Mouse (Mus musculus) bone marrow macrophage, adult 2 months (primary cell): ENCODE data around the gene Vgll1. TPM values are rescaled to one million over a fixed set of nuclear protein-coding genes. Genes with fewer than 3 reads are reported as not detected.
A peak's percentile ranks its signal among the peaks of the same experiment; 100 is the strongest.

Experiments
- H3K27ac ChIP-seq: 2 replicates; pipeline ENCODE4 v1.5.1; 2012; ENCODE audit warnings: low read depth, low read length; ENCODE audit not compliant: insufficient read depth
- H3K4me1 ChIP-seq: 2 replicates; pipeline ENCODE4 v1.6.1; 2012; ENCODE audit warnings: low read length; ENCODE audit not compliant: control insufficient read depth, insufficient read depth
- H3K4me3 ChIP-seq: 2 replicates; pipeline ENCODE4 v1.5.1; 2012; ENCODE audit warnings: mild to moderate bottlenecking, low read length, moderate library complexity; ENCODE audit not compliant: insufficient read depth
- CTCF ChIP-seq: IDR thresholded peaks from 2 replicates; pipeline ENCODE4 v1.5.1; 2012; ENCODE audit warnings: low read depth, mild to moderate bottlenecking, low read length, moderate library complexity
- POLR2A ChIP-seq: IDR thresholded peaks from 2 replicates; pipeline ENCODE4 v1.6.1; 2012; ENCODE audit warnings: mild to moderate bottlenecking, low read depth, low read length, borderline replicate concordance
- polyA plus RNA-seq: library from polyadenylated mRNA; stranded (reverse); fragments of >200 nt; gene quantifications from 2 replicates; pipeline ENCODE4 v1.2.4, GENCODE M21; 2012; ENCODE audit not compliant: missing spikeins, insufficient read depth, insufficient read length

The Vgll1 gene
- polyA plus RNA-seq = not detected in 2 replicates

GRCm38 (mm10) chrX:57087806-57088205 is at the start of gene Vgll1:
Gene Vgll1 (plus strand): TSS chrX:57088106.
- Histone ChIP-seq H3K27ac (no peak within 1 kb of the TSS), H3K4me1 (no peaks in the 10 kb centered on the region), H3K4me3 (no peak within 1 kb of the TSS)
- no peak for TF ChIP-seq CTCF
- no peak for TF ChIP-seq POLR2A

DNA sequence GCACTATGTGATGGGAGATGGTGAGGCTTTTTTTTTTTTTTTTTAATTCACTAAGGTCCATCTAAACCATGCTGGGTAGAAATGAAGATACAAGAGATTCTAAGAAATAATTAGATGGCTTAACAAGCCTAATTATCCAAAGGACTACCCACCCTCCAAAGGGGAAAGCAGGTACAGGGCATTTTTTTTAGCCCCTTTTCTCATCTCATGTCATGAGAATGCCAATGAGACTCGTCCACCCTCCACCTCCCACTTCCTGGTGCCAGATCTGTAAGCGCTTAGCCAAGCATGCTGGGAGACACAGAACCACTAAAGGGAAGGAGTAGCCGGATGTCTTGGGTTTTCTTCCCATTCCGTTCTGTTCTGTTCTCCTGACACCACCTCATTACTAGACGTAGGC is 45.1 kb upstream of the Vgll1 start, which contains the start of gene Brs3:
Gene Brs3, plus strand, starts transcription at position 301 of the 400 bp plus-strand sequence.
- TF ChIP-seq CTCF = no peak
- TF ChIP-seq POLR2A = no peak
- H3K4me1 ChIP-seq = no peaks in the 10 kb centered on the region
- H3K27ac ChIP-seq = no peak within 1 kb of the TSS
- H3K4me3 ChIP-seq = no peak within 1 kb of the TSS

GRCm38 (mm10) chrX:57043869-57044268 is 44.0 kb upstream of the Vgll1 start:
- Histone ChIP-seq H3K27ac (no peak overlapping the region), H3K4me1 (no peaks in the 10 kb centered on the region), H3K4me3 (no peak overlapping the region)
- TF ChIP-seq POLR2A (no peak), CTCF (no peak)

DNA sequence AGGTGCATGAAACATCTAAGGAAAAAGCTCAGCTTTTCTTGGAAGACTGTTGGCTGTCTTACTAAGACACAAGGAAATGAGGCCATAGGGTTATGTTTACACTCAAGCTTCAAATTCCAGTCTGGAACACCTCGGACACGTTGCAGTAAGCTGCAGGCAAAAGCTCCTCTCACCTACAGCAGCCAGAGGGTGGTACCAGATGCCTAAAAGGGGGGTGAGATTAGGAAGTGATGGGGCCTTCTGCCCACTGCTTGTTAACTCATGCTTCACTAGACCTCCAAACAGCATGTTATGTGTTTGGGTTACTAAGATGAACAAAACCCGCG is 35.1 kb upstream of the Vgll1 start:
- Histone ChIP-seq H3K4me1 (no peaks in the 10 kb centered on the region), H3K4me3 (peak overlapping the region; percentile 98), H3K27ac (no peak overlapping the region)
- TF ChIP-seq POLR2A (no peak), CTCF (no peak)

- Histone ChIP-seq H3K4me3 (peak within 1 kb of the TSS; percentile 98), H3K4me1 (no peaks in the 10 kb centered on the region), H3K27ac (peak within 1 kb of the TSS; percentile 84)
- TF ChIP-seq CTCF (no peak), POLR2A (no peak)
Measured at GRCm38 (mm10) chrX:57053174-57053992, 34.5 kb upstream of the Vgll1 start, which contains the start of gene Htatsf1. Gene Htatsf1 (plus strand): TSS chrX:57053583.

DNA sequence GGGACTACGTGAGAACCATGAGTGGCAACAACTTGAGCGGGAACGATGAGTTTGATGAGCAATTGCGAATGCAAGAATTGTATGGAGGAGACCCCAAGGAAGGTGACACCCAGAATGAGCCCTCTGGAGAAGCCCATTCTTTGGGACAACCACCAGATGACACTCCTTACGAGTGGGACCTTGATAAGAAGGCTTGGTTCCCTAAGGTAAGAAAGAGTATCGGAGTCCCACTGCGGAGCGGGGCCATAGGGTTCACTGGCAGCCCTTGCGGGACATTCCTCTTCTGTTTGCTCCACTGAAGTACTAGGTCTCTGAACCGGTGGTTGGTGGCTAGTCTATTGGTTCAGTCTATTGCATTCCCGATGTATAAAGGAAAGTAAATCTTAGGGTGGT is 33.9 kb upstream of the Vgll1 start:
- Histone ChIP-seq H3K4me1 (no peaks in the 10 kb centered on the region), H3K4me3 (peak overlapping the region; percentile 98), H3K27ac (no peak overlapping the region)
- no peak for TF ChIP-seq POLR2A
- no peak for TF ChIP-seq CTCF

GRCm38 (mm10) chrX:57081496-57081895 is 6.4 kb upstream of the Vgll1 start:
- no peak overlapping the region for H3K4me3 ChIP-seq
- TF ChIP-seq POLR2A (no peak), CTCF (no peak)
- H3K27ac ChIP-seq = no peak overlapping the region
- H3K4me1 ChIP-seq = no peaks in the 10 kb centered on the region

- no peaks in the 10 kb centered on the region for H3K4me1 ChIP-seq
- TF ChIP-seq POLR2A (no peak), CTCF (no peak)
- no peak overlapping the region for H3K4me3 ChIP-seq
- no peak overlapping the region for H3K27ac ChIP-seq
Measured at GRCm38 (mm10) chrX:57103415-57103814, 15.5 kb downstream of the Vgll1 start.

GRCm38 (mm10) chrX:57106956-57107355 is 19.1 kb downstream of the Vgll1 start:
- no peak overlapping the region for H3K4me3 ChIP-seq
- no peaks in the 10 kb centered on the region for H3K4me1 ChIP-seq
- H3K27ac ChIP-seq = no peak overlapping the region
- TF ChIP-seq CTCF (no peak), POLR2A (no peak)

- Histone ChIP-seq H3K27ac (no peak overlapping the region), H3K4me3 (no peak overlapping the region), H3K4me1 (no peaks in the 10 kb centered on the region)
- TF ChIP-seq POLR2A (no peak), CTCF (no peak)
Measured at GRCm38 (mm10) chrX:57118143-57118542, 30.2 kb downstream of the Vgll1 start.
